Mouse (Mus musculus): ENCODE measurements around the gene Rgcc. TPM values are rescaled to one million over a fixed set of nuclear protein-coding genes. Genes with fewer than 3 reads are reported as not detected.

Rgcc gene
- total RNA-seq, 2 experiments from 2014 or later, result 154 to 227 TPM

DNA sequence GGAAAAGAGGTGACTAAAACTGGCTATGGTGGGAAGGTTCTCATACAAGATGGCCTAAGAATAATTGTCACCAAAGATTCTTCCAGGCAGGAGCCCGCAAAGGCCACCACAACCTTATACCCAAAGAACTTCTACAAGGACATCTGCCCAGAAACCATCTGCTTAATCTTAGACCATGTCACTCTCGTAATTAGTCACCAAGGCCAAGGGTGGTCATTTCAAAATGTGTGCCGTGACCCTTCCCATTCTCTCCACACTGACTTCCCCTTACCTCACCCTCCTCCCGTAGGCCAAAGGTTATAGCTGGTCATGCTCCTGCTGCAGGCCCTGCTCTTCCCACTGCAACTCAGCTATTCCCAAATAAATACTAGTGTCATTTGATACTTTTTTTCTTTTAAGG lies 22.5 kb downstream of the Rgcc start:
- DNase-seq, result no peak

GRCm38 (mm10) chr14:79277922-79278321 lies 23.5 kb downstream of the Rgcc start:
- peak; percentile 72 for DNase-seq

GRCm38 (mm10) chr14:79275870-79276395 lies 25.5 kb downstream of the Rgcc start:
- no peak for DNase-seq

GRCm38 (mm10) chr14:79275441-79275840 lies 26.0 kb downstream of the Rgcc start:
- no peak for DNase-seq

- DNase-seq, result peak; percentile 48
Observed at GRCm38 (mm10) chr14:79273697-79274477, 27.6 kb downstream of the Rgcc start.

- DNase-seq, result peak; percentile 77
Observed at GRCm38 (mm10) chr14:79272991-79273390, 28.5 kb downstream of the Rgcc start.

DNA sequence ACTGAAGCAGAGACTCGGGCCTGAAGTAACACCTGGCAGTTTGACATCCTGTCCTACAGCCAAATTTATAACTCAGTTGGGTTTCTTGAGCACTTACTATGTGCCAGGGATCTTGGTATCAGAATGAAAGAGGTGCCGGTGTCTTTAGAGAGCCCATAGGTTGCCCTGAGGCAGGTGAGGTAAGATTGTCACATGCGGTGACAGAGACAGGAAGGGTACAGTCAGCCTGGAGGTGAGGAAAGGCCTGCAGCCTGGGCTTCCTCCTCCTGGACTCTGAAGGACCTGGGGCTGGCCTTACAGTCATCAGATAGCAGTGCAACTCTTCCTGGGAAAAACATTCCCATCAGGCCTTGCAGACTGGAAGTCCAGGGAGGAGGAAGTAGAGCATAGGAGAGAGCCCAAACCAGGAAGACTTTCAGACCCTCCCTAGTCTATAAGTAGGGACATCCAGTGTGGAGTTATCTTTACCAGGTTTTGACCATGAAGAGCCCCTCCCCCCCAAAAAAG lies 29.2 kb downstream of the Rgcc start:
- peak; percentile 48 for DNase-seq

DNA sequence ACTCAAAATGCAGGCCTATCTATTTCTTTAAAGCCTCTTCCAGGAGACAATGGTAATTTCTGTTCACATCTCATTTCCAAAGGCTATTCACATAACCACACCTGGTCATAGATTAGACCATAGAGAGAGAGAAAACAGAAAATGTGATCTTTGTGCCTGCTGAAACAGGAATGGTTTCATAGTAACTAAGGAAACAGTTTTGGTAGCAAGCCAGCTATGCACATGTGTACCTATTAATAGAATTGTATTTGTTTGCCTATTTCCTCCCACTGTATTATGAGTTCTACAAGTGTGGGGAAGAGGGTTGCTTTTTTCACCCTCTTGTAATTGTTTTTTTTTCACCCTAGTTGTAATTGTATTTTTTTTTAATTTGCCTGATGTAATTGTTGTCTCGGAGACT lies 31.9 kb downstream of the Rgcc start:
- no peak for DNase-seq

DNA sequence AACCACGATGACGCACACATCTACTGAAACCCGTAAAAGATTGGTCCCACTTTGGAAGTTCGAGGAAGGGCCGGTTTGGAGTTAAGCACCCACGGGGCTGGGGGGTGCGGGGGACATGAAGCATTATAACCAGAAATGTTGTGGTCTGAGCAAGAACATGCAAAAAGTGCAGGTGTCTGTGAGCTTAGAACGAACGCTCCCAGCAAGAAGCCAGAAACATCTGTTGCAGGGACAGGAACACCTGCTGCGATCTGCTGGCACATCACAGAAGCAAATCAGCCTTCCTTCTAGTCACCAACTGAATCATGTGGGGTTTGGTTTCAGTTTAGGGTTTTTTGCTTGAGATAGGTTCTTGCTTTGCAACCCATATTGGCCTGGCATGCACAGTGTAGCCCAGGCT lies 33.6 kb downstream of the Rgcc start:
- DNase-seq, result no peak

GRCm38 (mm10) chr14:79267382-79267781 lies 34.1 kb downstream of the Rgcc start:
- DNase-seq, result no peak

DNA sequence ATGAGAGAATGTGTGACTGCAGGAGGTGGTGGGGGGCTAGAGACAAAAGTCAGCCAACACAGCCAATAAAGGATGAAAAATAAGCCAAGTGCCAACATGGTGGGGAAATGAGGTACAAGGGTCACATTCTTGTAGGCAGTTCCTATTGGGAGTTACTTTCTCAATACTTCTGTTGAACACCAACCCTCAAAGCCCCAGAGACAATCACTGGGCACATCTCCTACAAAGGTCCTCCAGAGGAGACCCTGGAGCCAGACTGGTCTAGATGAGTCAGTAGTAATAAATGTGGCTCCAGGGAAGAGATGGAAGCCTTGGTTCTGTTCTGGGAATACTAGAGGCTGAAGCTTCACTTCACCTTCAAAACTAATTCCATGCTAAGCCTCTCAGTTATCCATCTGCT lies 35.0 kb downstream of the Rgcc start:
- peak; percentile 72 for DNase-seq

DNA sequence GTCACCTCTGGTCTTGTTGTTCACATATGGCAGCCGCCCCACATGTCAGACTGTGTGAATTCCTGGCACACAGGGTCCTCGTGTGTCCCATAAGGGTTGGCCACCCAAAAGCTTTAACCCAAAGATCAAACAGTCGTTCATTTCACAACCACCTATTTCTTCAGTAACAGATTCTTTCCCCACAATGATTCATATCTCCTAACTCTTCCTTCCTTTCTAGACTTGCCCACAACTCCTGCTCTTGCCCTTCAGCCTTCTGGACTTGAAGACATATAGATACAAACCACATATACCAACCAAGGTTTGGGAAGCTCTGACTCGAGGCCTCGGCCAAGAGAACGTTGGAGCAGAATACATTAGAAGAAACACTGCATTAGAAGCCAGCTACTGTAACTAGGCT lies 35.7 kb downstream of the Rgcc start:
- no peak for DNase-seq

DNA sequence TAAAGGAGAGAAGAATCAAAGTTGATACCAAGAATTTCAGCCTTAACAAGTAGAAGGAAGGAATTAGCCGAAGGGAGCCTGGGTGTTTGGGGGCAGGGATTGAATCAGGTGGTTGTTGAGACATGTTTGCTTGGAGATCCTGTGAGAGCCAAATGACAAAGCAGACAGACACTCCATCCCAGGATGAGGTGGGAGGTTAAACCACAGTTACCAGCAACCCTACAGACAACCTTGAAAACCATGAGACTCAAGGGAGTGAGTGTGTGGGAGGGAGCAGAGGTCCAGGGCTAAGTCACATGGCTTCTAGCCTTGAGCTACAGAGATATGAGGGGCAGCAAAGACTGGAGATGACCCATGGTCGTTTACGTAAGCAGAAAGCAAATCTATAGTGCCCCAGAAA lies 38.1 kb downstream of the Rgcc start:
- no peak for DNase-seq

DNA sequence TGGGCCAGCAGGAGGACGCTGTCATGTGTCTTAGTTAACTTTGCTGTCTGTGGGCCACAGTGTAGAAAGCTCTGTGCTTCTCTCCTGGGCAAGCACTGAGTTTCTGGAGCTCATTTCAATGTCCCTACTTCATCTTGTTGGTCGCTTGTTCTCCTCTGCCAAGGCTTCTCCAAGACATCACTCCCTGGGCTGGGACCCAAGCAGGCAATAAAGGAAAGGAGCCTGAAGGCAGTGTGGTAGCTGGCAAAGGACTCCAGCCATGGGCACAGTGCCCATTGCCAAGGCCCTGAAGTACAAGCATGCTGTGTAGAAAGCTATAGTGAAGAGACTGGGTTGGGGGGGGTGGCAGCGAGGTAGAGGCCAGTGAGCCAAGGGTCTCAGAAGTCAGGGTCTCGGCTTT lies 38.8 kb downstream of the Rgcc start:
- peak; percentile 81 for DNase-seq

DNA sequence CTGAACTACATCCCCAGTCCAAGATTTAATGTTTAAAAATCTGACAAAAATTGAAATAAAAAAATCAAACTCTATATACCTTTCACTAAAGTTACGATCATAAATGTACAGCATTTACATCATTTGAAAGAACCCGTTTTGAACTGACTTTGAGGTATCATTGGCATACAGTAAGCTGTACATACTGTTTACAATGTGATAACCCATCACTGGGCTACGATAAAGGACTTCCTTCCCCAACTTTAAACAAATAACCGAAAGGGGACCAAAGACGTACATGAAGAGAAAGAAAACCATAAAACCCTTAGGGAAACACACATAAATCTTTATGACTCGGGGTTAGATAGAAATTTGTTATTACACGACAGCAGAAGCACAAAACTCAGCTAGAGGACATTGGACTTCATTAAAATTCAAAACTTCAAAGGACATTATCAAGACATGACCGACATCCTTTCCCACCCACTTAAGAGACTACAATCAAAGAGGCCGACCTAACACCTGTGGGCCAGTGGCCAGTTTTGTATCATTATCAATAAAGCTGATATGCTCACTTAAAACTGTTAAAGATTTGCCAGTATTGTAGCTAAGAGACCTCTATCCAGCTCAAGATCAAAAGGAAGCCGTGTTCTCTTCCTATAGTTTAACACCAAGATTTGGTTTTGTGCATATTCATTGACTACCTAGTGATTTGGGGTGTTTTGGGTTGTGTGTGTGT lies 42.2 kb downstream of the Rgcc start:
- no peak for DNase-seq

- DNase-seq, result no peak
Observed at GRCm38 (mm10) chr14:79256656-79257055, 44.8 kb downstream of the Rgcc start.

GRCm38 (mm10) chr14:79255786-79256185 lies 45.7 kb downstream of the Rgcc start:
- no peak for DNase-seq

DNA sequence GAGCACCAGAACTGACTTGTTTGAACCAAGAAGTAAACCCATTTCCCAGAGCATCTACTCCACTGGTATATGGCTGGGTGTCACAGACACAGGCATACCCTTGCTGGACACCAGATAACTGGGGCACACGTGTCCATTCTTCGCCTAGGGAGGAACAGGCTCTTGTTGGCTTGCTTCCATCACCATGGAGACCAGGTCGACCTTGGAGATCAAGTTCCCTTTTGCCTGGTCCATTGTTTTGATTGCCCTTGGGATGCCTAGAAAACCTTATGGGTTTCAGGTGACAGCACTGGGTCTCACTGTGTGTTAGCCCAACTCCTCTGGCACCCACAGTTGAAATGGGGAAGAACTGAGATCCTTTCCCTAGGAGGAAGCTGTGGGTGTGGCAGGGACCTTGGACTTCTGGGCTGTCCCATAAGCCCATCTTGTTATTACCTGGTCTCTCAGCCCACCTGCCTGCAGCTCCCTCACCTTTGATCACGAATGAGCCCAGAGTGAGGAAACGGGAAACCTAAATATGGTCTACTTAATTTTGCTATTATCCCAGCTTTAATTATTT lies 49.6 kb downstream of the Rgcc start:
- no peak for DNase-seq

GRCm38 (mm10) chr14:79244571-79244970 lies 56.9 kb downstream of the Rgcc start:
- no peak for DNase-seq

DNA sequence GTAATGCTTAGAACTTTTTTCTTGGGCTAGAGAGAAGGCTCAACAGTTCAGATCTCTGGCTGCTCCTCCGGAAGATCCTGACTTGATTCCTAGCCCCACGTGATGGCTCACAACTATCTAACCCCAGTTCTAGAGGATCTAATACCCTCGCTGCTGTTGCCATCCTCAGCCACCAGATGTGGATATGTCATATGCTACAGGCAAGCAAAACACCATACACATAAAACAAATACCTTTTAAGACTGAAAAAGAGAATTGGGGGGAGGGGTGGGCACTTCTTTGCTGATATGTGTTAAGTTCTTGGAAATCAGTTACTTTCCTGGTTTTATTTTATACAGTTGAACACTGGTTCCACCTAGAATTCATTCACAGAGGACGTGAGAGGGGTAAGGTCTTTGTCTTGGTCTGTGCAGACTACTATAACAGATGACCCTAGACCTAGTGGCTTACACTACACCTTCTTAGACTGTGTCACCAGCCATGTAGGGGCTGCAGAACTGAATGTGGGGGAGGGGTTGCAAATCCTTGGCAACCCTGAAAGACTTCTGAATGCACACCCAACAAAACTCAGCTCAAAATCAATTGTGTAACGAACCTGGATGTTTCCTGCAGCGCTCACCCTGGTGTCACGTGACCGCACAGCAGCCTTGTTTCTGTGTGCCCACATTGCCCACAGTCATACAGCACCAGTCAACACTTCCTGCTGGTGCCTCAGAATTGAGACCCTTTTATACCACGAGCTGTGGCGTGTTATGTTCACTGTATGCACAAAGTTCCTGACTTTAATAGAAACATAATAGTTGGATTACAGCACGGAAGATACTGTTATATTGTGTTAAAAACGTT lies 58.2 kb downstream of the Rgcc start:
- DNase-seq, result no peak

DNA sequence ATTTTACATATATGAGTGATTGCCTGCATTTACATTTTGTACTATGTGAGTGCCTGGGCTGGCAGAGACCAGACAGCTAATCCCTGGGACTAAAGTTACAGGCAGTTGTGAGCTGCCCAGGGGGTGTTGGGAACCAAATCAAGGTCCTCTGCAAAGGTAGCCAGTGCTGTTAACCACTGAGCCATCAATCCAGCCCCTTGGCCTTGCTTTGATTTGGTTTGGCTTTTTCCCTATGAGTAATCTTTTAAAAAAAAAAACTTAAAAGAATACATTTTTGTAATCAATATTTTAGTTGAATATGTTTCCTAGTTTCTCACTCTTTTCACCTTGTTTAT lies 59.1 kb downstream of the Rgcc start:
- no peak for DNase-seq
